Mouse (Mus musculus) G1E (cell line): ENCODE measurements around the gene Prdx6. TPM values are rescaled to one million over a fixed set of nuclear protein-coding genes. Genes with fewer than 3 reads are reported as not detected.

Experiments used
- ATAC-seq: 2 replicates; pipeline ENCODE4 v1.8.0; 2016; ENCODE audit warnings: mild to moderate bottlenecking; ENCODE audit not compliant: insufficient number of reproducible peaks, poor library complexity, low FRiP score, severe bottlenecking; ENCODE audit errors: extremely low read depth
- DNase-seq: peaks from one replicate; pipeline ENCODE4 v3.0.0; 2012; ENCODE audit warnings: low spot score
- H3K27me3 ChIP-seq: 2 replicates; pipeline ENCODE4 v1.6.1; 2012; ENCODE audit warnings: mild to moderate bottlenecking, low read length, inconsistent platforms; ENCODE audit not compliant: insufficient read depth
- H3K36me3 ChIP-seq: replicated peaks from 2 replicates; pipeline ENCODE3; 2012; ENCODE audit warnings: mild to moderate bottlenecking, inconsistent platforms
- H3K4me1 ChIP-seq: 2 replicates; pipeline ENCODE4 v1.6.1; 2012; ENCODE audit warnings: low read depth, low read length, inconsistent platforms, mixed read lengths; ENCODE audit not compliant: insufficient read depth
- H3K4me3 ChIP-seq: 2 replicates; pipeline ENCODE4 v1.5.1; 2012; ENCODE audit warnings: low read depth, mild to moderate bottlenecking, inconsistent platforms, low read length, moderate library complexity, mixed read lengths
- H3K9me3 ChIP-seq: replicated peaks from 2 replicates; pipeline ENCODE4 v1.6.1; 2012; ENCODE audit warnings: inconsistent platforms
- CTCF ChIP-seq: IDR thresholded peaks from 2 replicates; pipeline ENCODE4 v1.5.1; 2012; ENCODE audit warnings: low read depth, low read length, inconsistent platforms, mixed read lengths
- GATA1 ChIP-seq: IDR thresholded peaks from 2 replicates; pipeline ENCODE4 v1.6.1; 2012; ENCODE audit warnings: borderline replicate concordance, low read length, inconsistent platforms, mixed read lengths
- GATA2 ChIP-seq: IDR thresholded peaks from 2 replicates; pipeline ENCODE4 v1.6.1; 2012; ENCODE audit warnings: low read depth, low read length, inconsistent platforms, borderline replicate concordance
- POLR2AphosphoS5 ChIP-seq: IDR thresholded peaks from 2 replicates; pipeline ENCODE4 v1.6.1; 2012; ENCODE audit warnings: low read depth, low read length, inconsistent platforms; ENCODE audit not compliant: insufficient replicate concordance
- TAL1 ChIP-seq: conservative IDR thresholded peaks from 2 replicates; pipeline ENCODE4 v1.6.1; 2012; ENCODE audit warnings: low read depth, low read length, inconsistent platforms, mixed read lengths
- polyA plus RNA-seq: library from polyadenylated mRNA; stranded (reverse); fragments of >175 nt; gene quantifications from 2 replicates; pipeline ENCODE4 v1.2.3, GENCODE M21; 2012
- total RNA-seq, 2 experiments: library from RNA; stranded (forward) in 1 of 2; stranded (reverse) in 1 of 2; fragments of 200-1000 nt in 1 of 2; fragments of >200 nt in 1 of 2; fragmentation: Nextera tagmentation in 1 of 2; gene quantifications; 2 replicates each; pipeline ENCODE4 v1.2.3; 2014 to 2017

Prdx6 gene
- 255 and 275 TPM in 2 replicates for total RNA-seq (2014; fragmentation: Nextera tagmentation)
- total RNA-seq (2017), result 560 and 599 TPM in 2 replicates
- 37.6 and 51.6 TPM in 2 replicates for polyA plus RNA-seq

- peak; percentile 55 for ATAC-seq
- Histone ChIP-seq H3K36me3 (peaks cover 32% of the 10 kb centered on the region), H3K4me1 (peaks cover 84% of the 10 kb centered on the region), H3K4me3 (peak within 1 kb of the TSS; percentile 96), H3K27me3 (no peaks in the 10 kb centered on the region), H3K9me3 (no peaks in the 10 kb centered on the region)
- no peak for TF ChIP-seq GATA2
- TF ChIP-seq GATA1, result no peak
- TF ChIP-seq CTCF, result no peak
- TF ChIP-seq TAL1, result no peak
- TF ChIP-seq POLR2AphosphoS5, result no peak; the same call in 1 of the 2 replicates
- DNase-seq, result peak; percentile 74
These were observed at the start of gene Prdx6 for GRCm38 (mm10) chr1:161250604-161251416. TSS of gene Prdx6 (minus strand) at chr1:161251219.

- Histone ChIP-seq H3K4me1 (peaks cover 15% of the 10 kb centered on the region), H3K4me3 (no peak overlapping the region), H3K9me3 (no peaks in the 10 kb centered on the region; the same call in 1 of the 2 replicates), H3K36me3 (no peaks in the 10 kb centered on the region), H3K27me3 (0 out of 2 replicates have a peak, but pooled peaks cover 2% of the 10 kb centered on the region)
- ATAC-seq (no peak), DNase-seq (no peak)
- TF ChIP-seq GATA1 (no peak), TAL1 (no peak), CTCF (no peak), POLR2AphosphoS5 (no peak), GATA2 (no peak)
These were observed 37.2 kb upstream of the Prdx6 start for GRCm38 (mm10) chr1:161288256-161288655.

DNA sequence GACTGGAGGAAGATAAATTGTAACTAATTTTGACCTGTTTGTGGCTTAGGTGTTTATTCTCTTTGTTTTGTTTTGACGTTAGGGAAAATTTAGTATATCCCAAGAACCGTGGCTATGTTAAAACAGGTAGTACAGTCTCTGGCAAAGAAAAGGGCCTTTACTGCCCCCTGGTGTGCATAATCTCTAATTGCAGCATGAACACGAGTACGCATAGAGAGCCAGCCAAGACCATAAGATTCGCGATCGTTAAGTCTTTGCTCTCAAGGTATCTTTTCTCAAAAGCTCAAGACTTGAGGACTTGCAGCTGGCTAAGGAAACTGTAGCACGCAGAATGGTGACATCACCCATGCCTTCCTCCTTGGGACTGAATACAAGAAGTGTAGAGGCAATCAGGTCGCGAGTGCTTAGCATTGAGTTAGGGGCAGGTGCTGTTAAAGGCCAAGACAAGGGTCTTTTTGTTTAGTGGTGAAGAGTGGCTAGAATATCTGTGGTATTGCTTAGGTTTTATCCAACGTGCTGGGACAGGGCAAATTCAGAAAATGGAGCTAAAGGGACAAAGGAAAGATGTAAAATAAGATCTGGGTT, 35.8 kb upstream of the Prdx6 start:
- DNase-seq (peak; percentile 45), ATAC-seq (peak; percentile 28; the same call in 1 of the 2 replicates)
- TF ChIP-seq CTCF (peak; percentile 71), GATA2 (no peak)
- 0 out of 2 replicates have a peak, but pooled peaks cover 2% of the 10 kb centered on the region for H3K27me3 ChIP-seq
- H3K4me3 ChIP-seq, result no peak overlapping the region
- peaks cover 11% of the 10 kb centered on the region for H3K4me1 ChIP-seq
- H3K9me3 ChIP-seq, result no peaks in the 10 kb centered on the region; the same call in 1 of the 2 replicates
- H3K36me3 ChIP-seq, result no peaks in the 10 kb centered on the region

DNA sequence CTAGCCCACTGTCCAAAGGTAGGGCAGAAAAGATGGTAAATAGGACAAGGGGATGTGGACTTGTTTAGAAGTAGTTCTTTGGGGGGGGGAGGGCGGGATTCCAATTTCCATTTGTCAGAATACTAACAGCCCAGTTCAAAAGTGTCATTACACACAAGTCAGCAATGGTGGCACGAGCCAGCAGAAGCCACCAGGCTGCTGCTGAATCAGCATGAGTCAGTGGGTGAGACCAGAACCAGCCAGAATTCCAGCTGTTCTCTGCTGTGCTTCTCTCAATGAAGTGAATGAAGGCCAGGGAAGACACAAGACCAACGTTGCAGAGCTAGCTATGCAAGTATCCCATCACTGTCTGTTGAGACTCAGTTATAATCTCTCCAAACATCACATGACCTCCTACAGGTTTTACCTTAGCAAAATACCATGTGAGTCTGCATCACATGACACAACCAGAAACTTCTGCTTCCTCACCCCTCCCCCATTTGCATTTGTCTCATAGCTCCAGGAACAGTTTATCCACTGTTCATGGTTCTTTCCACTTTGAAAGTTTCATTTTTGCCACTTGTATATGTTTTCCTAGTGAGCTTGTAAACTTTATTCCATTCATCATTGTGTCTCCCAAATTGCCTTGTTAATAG, 30.2 kb upstream of the Prdx6 start:
- no peaks in the 10 kb centered on the region for H3K9me3 ChIP-seq
- no peak for DNase-seq
- H3K4me1 ChIP-seq, result peaks cover 13% of the 10 kb centered on the region
- no peak for TF ChIP-seq CTCF
- no peak for TF ChIP-seq POLR2AphosphoS5
- no peak for TF ChIP-seq TAL1
- TF ChIP-seq GATA2, result no peak
- no peak for TF ChIP-seq GATA1
- no peak overlapping the region for H3K4me3 ChIP-seq
- 0 out of 2 replicates have a peak, but pooled peaks cover 2% of the 10 kb centered on the region for H3K27me3 ChIP-seq
- H3K36me3 ChIP-seq, result no peaks in the 10 kb centered on the region
- ATAC-seq, result no peak

DNA sequence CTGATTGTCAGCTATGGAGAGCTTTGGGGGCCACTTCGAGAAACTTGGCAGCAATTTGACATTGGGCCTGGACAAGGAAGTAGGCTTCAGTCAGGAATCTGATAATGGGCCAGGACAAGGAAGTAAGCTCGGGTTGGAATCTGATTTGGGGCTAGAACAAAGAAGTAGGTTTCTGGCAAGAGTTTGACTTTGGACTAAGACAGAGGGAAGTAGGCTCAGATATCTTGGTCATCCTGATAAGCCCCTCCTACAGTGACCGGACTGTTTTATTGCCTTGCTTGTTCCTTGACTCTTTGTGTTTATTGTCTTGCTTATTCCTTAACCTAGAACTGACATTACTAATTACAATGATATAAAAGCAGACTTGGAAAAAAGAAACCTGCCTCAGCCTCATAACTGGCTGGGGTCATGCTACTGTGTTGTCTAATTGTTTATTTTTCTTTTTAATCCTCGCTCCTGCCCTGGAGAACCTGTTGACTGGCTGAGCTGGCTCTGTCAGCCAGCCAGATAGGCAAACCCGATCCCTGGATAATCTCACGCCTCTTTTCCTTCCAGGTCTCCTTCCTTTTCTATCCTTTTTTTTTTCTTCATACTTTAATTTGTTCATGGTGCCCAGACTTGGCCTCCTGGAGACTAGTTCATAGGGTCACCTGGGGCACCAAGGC, 28.4 kb upstream of the Prdx6 start:
- DNase-seq (no peak), ATAC-seq (no peak)
- Histone ChIP-seq H3K36me3 (no peaks in the 10 kb centered on the region), H3K4me1 (peaks cover 9% of the 10 kb centered on the region; the same call in 1 of the 2 replicates), H3K27me3 (no peaks in the 10 kb centered on the region), H3K9me3 (0 out of 2 replicates have a peak, but pooled peaks cover 2% of the 10 kb centered on the region), H3K4me3 (no peak overlapping the region)
- TF ChIP-seq POLR2AphosphoS5 (no peak), GATA2 (no peak), CTCF (no peak), TAL1 (no peak), GATA1 (no peak)

GRCm38 (mm10) chr1:161273486-161273885, 22.5 kb upstream of the Prdx6 start:
- H3K36me3 ChIP-seq, result no peaks in the 10 kb centered on the region
- H3K4me3 ChIP-seq, result no peak overlapping the region
- DNase-seq (no peak), ATAC-seq (no peak)
- TF ChIP-seq CTCF (no peak), TAL1 (no peak), POLR2AphosphoS5 (no peak), GATA1 (no peak), GATA2 (no peak)
- 0 out of 2 replicates have a peak, but pooled peaks cover 2% of the 10 kb centered on the region for H3K9me3 ChIP-seq
- no peaks in the 10 kb centered on the region for H3K27me3 ChIP-seq
- H3K4me1 ChIP-seq, result peaks cover 19% of the 10 kb centered on the region
